Mouse (Mus musculus) ES-Bruce4 (cell line): Measurements from ENCODE around the gene Tmed9. TPM values are rescaled to one million over a fixed set of nuclear protein-coding genes. Genes with fewer than 3 reads are reported as not detected.

ENCODE experiments used
- H3K27ac ChIP-seq: 2 replicates; pipeline ENCODE4 v1.5.1; 2012; ENCODE audit warnings: low read length, inconsistent platforms; ENCODE audit not compliant: insufficient read depth
- H3K27me3 ChIP-seq: 2 replicates; pipeline ENCODE4 v1.6.1; 2012; ENCODE audit warnings: mild to moderate bottlenecking, low read length, inconsistent platforms; ENCODE audit not compliant: control insufficient read depth, poor library complexity, insufficient read depth, severe bottlenecking
- H3K36me3 ChIP-seq: 2 replicates; pipeline ENCODE4 v1.6.1; 2012; ENCODE audit warnings: inconsistent platforms, mild to moderate bottlenecking, low read length, moderate library complexity; ENCODE audit not compliant: control insufficient read depth, poor library complexity, insufficient read depth, severe bottlenecking
- H3K4me1 ChIP-seq: one replicate; pipeline ENCODE4 v1.8.1; 2011; ENCODE audit warnings: low read length; ENCODE audit not compliant: control insufficient read depth, insufficient read depth
- H3K4me3 ChIP-seq: 2 replicates; pipeline ENCODE4 v1.5.1; 2011; ENCODE audit warnings: low read depth, mild to moderate bottlenecking, low read length
- H3K9ac ChIP-seq: 2 replicates; pipeline ENCODE4 v1.6.1; 2012; ENCODE audit warnings: low read depth, mild to moderate bottlenecking, inconsistent platforms; ENCODE audit not compliant: poor library complexity, severe bottlenecking
- H3K9me3 ChIP-seq: replicated peaks from 2 replicates; pipeline ENCODE4 v1.6.1; 2012; ENCODE audit warnings: mild to moderate bottlenecking, low read length, inconsistent platforms; ENCODE audit not compliant: control insufficient read depth, poor library complexity, insufficient read depth, severe bottlenecking
- CTCF ChIP-seq: IDR thresholded peaks from one replicate; pipeline ENCODE4 v1.8.1; 2011; ENCODE audit warnings: low read depth, low read length
- EP300 ChIP-seq: IDR thresholded peaks from 2 replicates; pipeline ENCODE4 v1.6.1; 2011; ENCODE audit warnings: low read depth, low read length; ENCODE audit not compliant: insufficient read depth
- POLR2A ChIP-seq: IDR thresholded peaks from one replicate; pipeline ENCODE4 v1.8.1; 2011; ENCODE audit warnings: low read length; ENCODE audit not compliant: insufficient read depth
- polyA plus RNA-seq: library from polyadenylated mRNA; stranded (reverse); fragments of >200 nt; gene quantifications from 2 replicates; pipeline ENCODE4 v1.2.4, GENCODE M21; 2011; ENCODE audit warnings: low read depth; ENCODE audit not compliant: missing spikeins, insufficient read depth, insufficient read length

Tmed9 gene
- polyA plus RNA-seq, 1 experiment, result 94.2 TPM

DNA sequence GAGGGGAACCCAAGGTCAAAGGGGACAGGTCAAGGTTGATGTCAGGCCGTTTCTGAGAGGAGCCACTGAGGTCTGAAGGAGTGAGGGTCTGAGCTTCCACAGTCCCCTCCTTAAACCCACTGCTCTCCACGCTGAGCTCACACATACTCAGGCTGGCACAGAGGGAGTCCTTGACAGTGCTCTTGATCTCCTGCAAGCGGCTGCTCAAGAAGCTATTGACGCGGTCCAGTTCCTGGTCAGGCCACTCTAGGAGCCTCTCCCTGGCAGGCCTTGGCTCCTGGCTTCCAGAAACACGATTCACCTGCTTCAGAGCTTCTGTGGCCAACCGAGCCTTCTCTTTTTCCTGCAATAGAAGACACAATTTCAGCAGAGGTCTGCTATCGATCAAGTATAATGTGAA, 30.1 kb upstream of the Tmed9 start:
- TF ChIP-seq EP300 (no peak), CTCF (no peak), POLR2A (no peak)
- Histone ChIP-seq H3K4me3 (no peak overlapping the region), H3K36me3 (peaks cover 37% of the 10 kb centered on the region)

DNA sequence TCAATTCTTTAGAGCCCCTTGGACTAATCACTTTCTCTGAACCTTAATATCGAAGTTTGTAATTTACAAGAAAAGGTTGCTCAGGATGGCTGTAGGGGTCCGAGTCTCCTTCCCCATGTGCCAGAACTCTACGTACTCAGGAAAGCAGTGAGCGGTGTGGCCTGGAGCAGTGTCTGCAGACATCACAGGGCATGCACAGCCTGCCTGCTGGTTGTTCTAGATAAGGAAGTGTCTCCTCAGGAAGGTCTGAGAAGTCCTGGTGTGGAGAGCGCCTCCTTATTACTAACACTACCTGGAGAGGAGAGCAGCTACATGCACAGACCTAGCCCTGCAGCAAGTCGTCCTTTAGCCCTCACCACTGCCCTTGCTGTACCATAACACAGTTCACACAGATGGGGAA, 28.7 kb upstream of the Tmed9 start:
- Histone ChIP-seq H3K27ac (no peak overlapping the region), H3K27me3 (no peaks in the 10 kb centered on the region), H3K4me1 (no peaks in the 10 kb centered on the region), H3K36me3 (peaks cover 33% of the 10 kb centered on the region), H3K9me3 (no peaks in the 10 kb centered on the region), H3K4me3 (no peak overlapping the region), H3K9ac (no peak overlapping the region)
- TF ChIP-seq EP300 (no peak), CTCF (no peak), POLR2A (no peak)

More for the DNA sequence above, 30.1 kb upstream of the Tmed9 start:
- no peaks in the 10 kb centered on the region for H3K4me1 ChIP-seq
- H3K27me3 ChIP-seq, result no peaks in the 10 kb centered on the region
- H3K27ac ChIP-seq, result no peak overlapping the region
- no peak overlapping the region for H3K9ac ChIP-seq
- H3K9me3 ChIP-seq, result no peaks in the 10 kb centered on the region

GRCm38 (mm10) chr13:55547916-55548315, 25.6 kb upstream of the Tmed9 start:
- Histone ChIP-seq H3K9ac (no peak overlapping the region), H3K27me3 (no peaks in the 10 kb centered on the region), H3K27ac (no peak overlapping the region), H3K9me3 (no peaks in the 10 kb centered on the region), H3K36me3 (peaks cover 18% of the 10 kb centered on the region), H3K4me3 (no peak overlapping the region), H3K4me1 (no peaks in the 10 kb centered on the region)
- no peak for TF ChIP-seq CTCF

DNA sequence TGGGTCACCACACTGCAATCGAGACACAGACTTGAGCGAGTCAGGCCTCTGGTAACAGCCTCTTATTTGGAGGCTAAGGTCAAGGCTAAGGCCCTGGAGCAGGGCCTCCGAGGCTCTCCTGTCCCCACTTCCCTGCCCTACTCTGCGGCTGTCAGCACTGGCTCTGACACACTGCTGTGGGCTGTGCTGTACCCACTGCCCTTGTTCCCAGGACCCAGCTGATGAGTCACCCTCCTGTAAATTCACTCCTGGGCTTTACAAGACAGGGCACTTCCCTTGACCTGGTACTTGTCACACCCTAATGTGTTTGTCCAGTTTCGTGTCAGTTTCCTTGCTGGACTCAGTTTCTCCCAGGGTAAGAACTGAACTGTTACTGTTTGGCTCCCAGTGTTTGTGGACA, 25.1 kb upstream of the Tmed9 start:
- Histone ChIP-seq H3K27ac (no peak overlapping the region), H3K36me3 (peaks cover 17% of the 10 kb centered on the region), H3K9ac (no peak overlapping the region), H3K27me3 (no peaks in the 10 kb centered on the region), H3K4me3 (no peak overlapping the region), H3K4me1 (no peaks in the 10 kb centered on the region), H3K9me3 (no peaks in the 10 kb centered on the region)
- TF ChIP-seq EP300 (no peak), CTCF (no peak), POLR2A (no peak)

DNA sequence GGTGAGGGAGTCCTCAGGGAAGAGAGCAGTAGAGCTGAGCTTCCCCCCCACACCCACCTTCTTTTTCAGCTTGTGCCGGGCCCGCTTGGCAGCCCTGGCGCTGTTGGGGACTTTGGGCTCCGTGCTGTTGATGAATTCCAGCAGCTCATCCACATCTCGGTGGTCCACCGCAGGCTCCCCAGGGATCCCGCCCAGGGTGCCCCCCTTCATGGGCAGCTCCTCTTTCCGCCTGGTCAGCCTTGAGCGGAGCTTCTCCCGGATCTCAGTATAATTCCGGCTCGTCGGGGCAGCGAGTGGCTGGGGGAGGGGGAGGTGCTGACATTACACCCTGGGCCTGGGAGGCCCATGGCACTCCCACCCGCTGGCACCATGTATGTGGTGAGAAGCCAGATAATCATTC, 24.5 kb upstream of the Tmed9 start:
- Histone ChIP-seq H3K9ac (no peak overlapping the region), H3K4me3 (no peak overlapping the region), H3K27me3 (no peaks in the 10 kb centered on the region), H3K36me3 (peaks cover 14% of the 10 kb centered on the region), H3K9me3 (no peaks in the 10 kb centered on the region), H3K27ac (no peak overlapping the region), H3K4me1 (no peaks in the 10 kb centered on the region)
- TF ChIP-seq CTCF (no peak), POLR2A (no peak), EP300 (no peak)

DNA sequence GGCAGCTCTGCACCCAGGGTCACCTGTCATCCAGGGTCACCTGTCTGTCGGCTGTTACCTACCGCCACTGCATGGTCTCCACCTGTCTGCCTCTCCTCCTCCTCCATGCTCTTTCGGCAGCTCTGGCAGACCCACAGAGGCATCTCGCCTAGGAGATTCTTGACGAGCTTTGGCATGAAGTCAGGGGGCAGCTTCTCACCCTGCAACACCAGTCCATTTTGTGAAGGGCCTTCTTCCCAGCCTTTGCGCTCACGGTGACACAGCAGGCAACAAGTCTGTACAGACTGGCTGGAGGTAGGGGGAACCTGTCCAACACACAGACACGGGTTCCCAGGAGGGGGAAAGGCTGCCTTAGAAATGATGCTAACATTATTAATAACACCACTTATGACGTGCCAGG, 17.6 kb upstream of the Tmed9 start:
- Histone ChIP-seq H3K4me3 (no peak overlapping the region), H3K36me3 (peaks cover 12% of the 10 kb centered on the region), H3K4me1 (no peaks in the 10 kb centered on the region), H3K9ac (no peak overlapping the region), H3K27ac (no peak overlapping the region), H3K27me3 (no peaks in the 10 kb centered on the region), H3K9me3 (no peaks in the 10 kb centered on the region)
- no peak for TF ChIP-seq CTCF
- TF ChIP-seq POLR2A, result no peak
- TF ChIP-seq EP300, result no peak

- no peaks in the 10 kb centered on the region for H3K9me3 ChIP-seq
- TF ChIP-seq POLR2A (no peak), CTCF (no peak), EP300 (no peak)
- no peak overlapping the region for H3K9ac ChIP-seq
- no peak overlapping the region for H3K4me3 ChIP-seq
- no peaks in the 10 kb centered on the region for H3K27me3 ChIP-seq
- no peaks in the 10 kb centered on the region for H3K4me1 ChIP-seq
- H3K27ac ChIP-seq, result no peak overlapping the region
- peaks cover 12% of the 10 kb centered on the region for H3K36me3 ChIP-seq
These were observed 16.0 kb upstream of the Tmed9 start for GRCm38 (mm10) chr13:55557499-55557898.
